Mouse (Mus musculus): ENCODE measurements around the gene P2ry2. TPM values are rescaled to one million over a fixed set of nuclear protein-coding genes. Genes with fewer than 3 reads are reported as not detected.

Gene P2ry2
- total RNA-seq, 2 experiments from 2014 or later, result 0.28 to 0.70 TPM

GRCm38 (mm10) chr7:100993166-100993565, 19.5 kb downstream of the P2ry2 start:
- no peak for ATAC-seq (replicated peaks; ENCODE audit: low FRiP score, low TSS enrichment, poor library complexity, severe bottlenecking)

GRCm38 (mm10) chr7:100991972-100992371, 20.7 kb downstream of the P2ry2 start:
- ATAC-seq (replicated peaks; ENCODE audit: low FRiP score, low TSS enrichment, poor library complexity, severe bottlenecking), result no peak

GRCm38 (mm10) chr7:100990636-100991311, 21.9 kb downstream of the P2ry2 start:
- ATAC-seq (replicated peaks; ENCODE audit: low FRiP score, low TSS enrichment, poor library complexity, severe bottlenecking), result no peak

- ATAC-seq (replicated peaks; ENCODE audit: low FRiP score, low TSS enrichment, poor library complexity, severe bottlenecking), result peak; percentile 79; the same call in 1 of the 2 replicates
Measured at GRCm38 (mm10) chr7:100988092-100988491, 24.6 kb downstream of the P2ry2 start.

- no peak for ATAC-seq (replicated peaks; ENCODE audit: low FRiP score, low TSS enrichment, poor library complexity, severe bottlenecking)
Measured at GRCm38 (mm10) chr7:100984452-100985395, 27.9 kb downstream of the P2ry2 start.

GRCm38 (mm10) chr7:100979175-100979574, 33.5 kb downstream of the P2ry2 start:
- no peak for ATAC-seq (replicated peaks; ENCODE audit: low FRiP score, low TSS enrichment, poor library complexity, severe bottlenecking)

GRCm38 (mm10) chr7:100978171-100978570, 34.5 kb downstream of the P2ry2 start:
- no peak for ATAC-seq (replicated peaks; ENCODE audit: low FRiP score, low TSS enrichment, poor library complexity, severe bottlenecking)

GRCm38 (mm10) chr7:100974135-100974903, 38.3 kb downstream of the P2ry2 start, which contains the start of gene P2ry6:
P2ry6 (minus strand) TSS chr7:100974649.
- peak; percentile 72 for ATAC-seq (replicated peaks; ENCODE audit: low FRiP score, low TSS enrichment, poor library complexity, severe bottlenecking)

GRCm38 (mm10) chr7:100972875-100973274, 39.8 kb downstream of the P2ry2 start:
- no peak for ATAC-seq (replicated peaks; ENCODE audit: low FRiP score, low TSS enrichment, poor library complexity, severe bottlenecking)

GRCm38 (mm10) chr7:100968874-100969659, 43.6 kb downstream of the P2ry2 start:
- no peak for ATAC-seq (replicated peaks; ENCODE audit: low FRiP score, low TSS enrichment, poor library complexity, severe bottlenecking)

- ATAC-seq (replicated peaks; ENCODE audit: low FRiP score, low TSS enrichment, poor library complexity, severe bottlenecking), result no peak
Measured at GRCm38 (mm10) chr7:100968376-100968775, 44.3 kb downstream of the P2ry2 start.

GRCm38 (mm10) chr7:100967850-100968249, 44.8 kb downstream of the P2ry2 start:
- no peak for ATAC-seq (replicated peaks; ENCODE audit: low FRiP score, low TSS enrichment, poor library complexity, severe bottlenecking)

GRCm38 (mm10) chr7:100966014-100966413, 46.7 kb downstream of the P2ry2 start:
- no peak for ATAC-seq (replicated peaks; ENCODE audit: low FRiP score, low TSS enrichment, poor library complexity, severe bottlenecking)

- ATAC-seq (replicated peaks; ENCODE audit: low FRiP score, low TSS enrichment, poor library complexity, severe bottlenecking), result peak; percentile 52; the same call in 1 of the 2 replicates
Measured at GRCm38 (mm10) chr7:100965079-100965478, 47.6 kb downstream of the P2ry2 start.

GRCm38 (mm10) chr7:100964242-100964641, 48.4 kb downstream of the P2ry2 start:
- ATAC-seq (replicated peaks; ENCODE audit: low FRiP score, low TSS enrichment, poor library complexity, severe bottlenecking), result no peak

- no peak for ATAC-seq (replicated peaks; ENCODE audit: low FRiP score, low TSS enrichment, poor library complexity, severe bottlenecking)
Measured at GRCm38 (mm10) chr7:100963381-100963780, 49.3 kb downstream of the P2ry2 start.

GRCm38 (mm10) chr7:100961146-100961545, 51.5 kb downstream of the P2ry2 start:
- no peak for ATAC-seq (replicated peaks; ENCODE audit: low FRiP score, low TSS enrichment, poor library complexity, severe bottlenecking)

GRCm38 (mm10) chr7:100960462-100960861, 52.2 kb downstream of the P2ry2 start:
- no peak for ATAC-seq (replicated peaks; ENCODE audit: low FRiP score, low TSS enrichment, poor library complexity, severe bottlenecking)

GRCm38 (mm10) chr7:100958426-100958825, 54.2 kb downstream of the P2ry2 start:
- no peak for ATAC-seq (replicated peaks; ENCODE audit: low FRiP score, low TSS enrichment, poor library complexity, severe bottlenecking)

Data from megakaryocyte-erythroid progenitor cell, adult 5-6 weeks (primary cell).